Mouse (Mus musculus): Measurements from ENCODE around the gene Tent4a. TPM values are rescaled to one million over a fixed set of nuclear protein-coding genes. Genes with fewer than 3 reads are reported as not detected.
A peak's percentile ranks its signal among the peaks of the same experiment; 100 is the strongest.
"Not testable (repeated sequence)": the region's sequence is repeated elsewhere in the genome, so short reads cannot be mapped to it uniquely, and the experiment has no call there.

Gene Tent4a
- total RNA-seq (2021) = 10 to 100 TPM; 23.2 to 25.3 TPM
- long read RNA-seq, experiment 1, full-length matches to known transcripts = 7 of 22 reads
- long read RNA-seq, experiment 1, partial matches to known transcripts = 4 of 22 reads
- long read RNA-seq, experiment 1, other reads (novel, unspliced or antisense) = 11 of 22 reads
- long read RNA-seq, experiment 2, full-length matches to known transcripts = 3 of 6 reads
- long read RNA-seq, experiment 2, partial matches to known transcripts = 0 of 6 reads
- long read RNA-seq, experiment 2, other reads (novel, unspliced or antisense) = 3 of 6 reads

DNA sequence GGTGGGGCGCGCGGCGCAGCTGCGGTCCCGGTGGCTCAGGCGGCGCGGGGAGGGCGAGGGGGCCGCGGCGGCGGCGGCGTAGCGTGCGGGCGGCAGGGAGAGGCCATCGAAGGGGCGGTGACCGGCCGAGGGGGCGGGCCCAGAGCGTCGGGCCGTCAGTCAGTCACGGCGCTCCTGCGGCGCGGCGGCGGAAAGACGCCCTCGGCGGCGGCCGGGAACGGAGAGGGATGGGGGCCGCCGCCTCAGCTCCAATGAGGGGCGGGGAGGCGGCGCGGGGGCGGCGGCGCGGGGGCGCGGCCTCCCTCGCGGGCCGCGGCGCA, at the start of gene Tent4a:
Gene Tent4a (minus strand): TSS at position 284 of the 320 bp plus-strand sequence.
- DNase-seq = no peak

DNA sequence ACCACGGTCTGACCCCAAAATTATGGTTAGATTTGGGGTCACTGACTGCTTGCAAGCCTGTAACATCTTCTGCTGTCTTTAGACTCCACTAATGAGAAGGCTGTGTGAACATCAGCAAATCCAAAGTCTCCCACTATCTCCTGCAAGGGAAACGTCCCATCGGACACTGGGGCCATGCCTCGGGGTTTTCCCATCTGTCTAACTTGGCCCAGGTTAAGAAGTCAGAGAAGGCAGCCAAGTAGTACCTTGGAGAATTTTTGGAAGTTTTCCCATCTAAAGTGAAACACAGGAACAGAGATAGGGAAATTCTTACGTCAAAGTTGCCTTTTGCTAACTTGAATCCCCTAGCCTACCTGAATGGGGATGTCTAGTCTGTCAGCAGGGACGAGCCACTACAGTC, 49.2 kb upstream of the Tent4a start:
- DNase-seq = no peak

DNA sequence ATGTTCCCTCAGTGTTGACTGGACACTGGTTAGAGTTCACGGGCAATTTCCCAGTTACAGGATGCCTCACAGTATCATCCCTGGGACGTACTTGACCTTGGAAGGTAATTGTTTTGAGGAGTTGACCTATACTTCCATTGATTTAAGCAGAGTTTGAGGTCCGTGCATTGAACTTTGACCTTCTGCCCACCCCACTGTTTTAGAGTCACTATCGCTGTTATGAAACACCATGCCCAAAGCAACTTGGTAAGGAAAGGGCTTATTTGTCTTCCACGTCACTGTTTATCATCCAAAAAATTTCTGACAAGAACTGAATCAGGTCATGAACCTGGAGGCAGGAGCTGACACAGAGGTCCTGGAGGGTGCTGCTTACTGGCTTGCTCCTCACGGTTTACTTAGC, 48.0 kb upstream of the Tent4a start:
- no peak for DNase-seq

GRCm38 (mm10) chr13:69577181-69577834, 42.9 kb upstream of the Tent4a start:
- peak in 1 of 2 experiments; percentile 15 for DNase-seq

- no peak for DNase-seq
These were observed 42.3 kb upstream of the Tent4a start for GRCm38 (mm10) chr13:69576676-69577075.

GRCm38 (mm10) chr13:69572594-69572993, 38.2 kb upstream of the Tent4a start:
- DNase-seq = no peak

- DNase-seq = no peak
These were observed 34.8 kb upstream of the Tent4a start for GRCm38 (mm10) chr13:69569201-69569600.

- DNase-seq = not testable (repeated sequence)
These were observed 31.0 kb upstream of the Tent4a start for GRCm38 (mm10) chr13:69565401-69565800.

- DNase-seq = no peak
These were observed 30.2 kb upstream of the Tent4a start for GRCm38 (mm10) chr13:69564573-69564972.

- no peak for DNase-seq
These were observed 29.5 kb upstream of the Tent4a start for GRCm38 (mm10) chr13:69563905-69564304.

DNA sequence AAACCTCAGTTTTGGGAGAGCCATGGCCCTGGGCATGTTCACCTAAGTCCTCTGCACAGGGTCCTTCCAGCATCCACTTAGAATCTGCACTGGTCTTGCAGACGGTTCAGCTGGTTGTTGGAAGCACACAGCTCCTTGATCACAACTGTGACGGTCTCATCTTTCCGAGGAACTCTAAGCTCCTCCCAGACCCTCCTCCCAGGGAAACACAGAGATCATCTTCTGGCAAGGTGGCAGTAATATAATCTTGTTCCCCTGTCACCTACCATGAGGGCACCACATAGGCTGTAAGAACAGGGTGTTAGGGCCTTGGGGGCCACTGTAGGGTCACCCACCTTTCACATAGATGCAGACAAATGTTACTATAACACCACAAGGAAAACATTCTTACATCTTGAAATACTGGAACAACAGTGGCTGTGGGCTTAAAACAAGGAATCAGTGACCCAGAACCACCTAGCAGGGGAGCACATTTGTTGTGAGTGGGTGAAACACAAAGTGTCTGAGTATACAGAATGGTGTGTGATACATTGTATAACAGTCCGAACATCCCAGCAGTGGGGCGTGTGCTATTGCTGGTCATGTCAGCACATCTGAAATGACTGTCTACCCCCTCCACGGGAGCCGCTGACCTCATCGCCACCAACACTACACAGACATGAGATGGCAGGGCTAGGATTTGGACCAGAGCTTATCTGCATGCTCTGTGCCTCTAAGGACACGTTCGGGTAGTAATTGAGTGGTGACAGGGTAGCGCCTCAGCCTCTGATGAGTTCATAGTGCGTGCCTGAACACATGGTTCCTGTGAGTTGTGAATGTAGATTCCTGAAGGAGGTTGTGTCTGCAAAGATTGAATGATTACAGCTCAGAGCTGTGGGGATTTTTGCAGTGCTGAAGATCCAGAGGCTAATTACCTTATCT, 28.5 kb upstream of the Tent4a start:
- DNase-seq = no peak

GRCm38 (mm10) chr13:69562004-69562403, 27.6 kb upstream of the Tent4a start:
- DNase-seq = no peak

DNA sequence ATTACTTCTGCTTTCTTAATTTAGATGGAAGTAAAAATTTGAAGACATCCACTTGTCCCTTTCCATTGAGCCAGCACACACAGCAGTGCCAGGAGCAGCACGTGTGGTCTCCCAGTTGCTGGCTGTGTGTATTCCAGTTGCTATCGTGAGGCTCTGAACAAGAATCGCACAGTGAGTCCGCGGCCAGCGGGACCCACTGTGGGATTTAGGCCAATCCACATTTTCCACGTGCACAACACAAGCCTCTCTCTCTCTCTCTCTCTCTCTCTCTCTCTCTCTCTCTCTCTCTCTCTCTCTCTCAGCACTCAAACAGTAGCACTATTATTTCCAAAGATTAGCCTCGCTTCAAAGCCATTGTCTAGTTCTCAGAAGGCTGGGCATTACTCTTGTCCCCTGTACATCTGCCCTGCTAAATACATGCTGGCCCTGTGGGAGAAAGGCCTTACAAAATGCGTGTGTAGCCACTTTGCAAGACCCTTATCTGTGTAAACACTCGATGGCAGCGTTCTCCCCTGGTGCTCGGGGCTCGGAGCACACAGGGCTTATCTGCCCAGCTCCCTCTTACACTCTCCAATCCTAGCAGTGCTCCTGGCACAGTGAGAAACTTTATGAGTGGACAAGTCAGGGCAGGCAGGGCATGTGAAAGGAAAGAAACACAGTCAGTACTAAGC, 25.0 kb upstream of the Tent4a start:
- DNase-seq = no peak

DNA sequence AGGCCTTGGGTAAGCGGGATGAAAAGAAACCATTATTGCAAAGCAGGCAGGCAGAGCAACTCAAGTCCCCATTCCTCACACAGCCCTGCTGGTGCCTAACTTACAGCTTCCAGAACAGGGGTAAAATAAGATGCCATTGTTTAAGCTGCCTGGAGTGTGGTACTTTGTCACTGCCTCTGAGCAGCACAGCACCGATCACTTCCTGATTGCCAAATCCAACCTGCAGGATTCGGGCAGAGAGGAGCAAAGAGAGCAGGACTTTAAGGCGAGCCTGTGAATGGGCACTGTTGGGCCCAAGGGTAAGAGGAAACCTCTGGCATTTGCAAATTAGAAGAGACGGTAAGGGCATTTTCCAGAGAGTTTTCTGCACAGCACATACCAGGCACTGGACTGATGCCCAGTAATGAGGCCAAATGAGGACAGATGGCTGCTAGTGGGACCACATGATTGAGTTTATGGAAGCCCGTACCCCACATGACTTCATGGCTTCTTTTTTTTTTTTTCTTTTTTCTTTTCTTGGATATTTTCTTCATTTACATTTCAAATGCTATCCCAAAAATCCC, 23.8 kb upstream of the Tent4a start:
- DNase-seq = no peak

- DNase-seq = no peak
These were observed 22.3 kb upstream of the Tent4a start for GRCm38 (mm10) chr13:69556728-69557127.

- no peak for DNase-seq
These were observed 21.6 kb upstream of the Tent4a start for GRCm38 (mm10) chr13:69555957-69556482.

- DNase-seq = no peak
These were observed 20.6 kb upstream of the Tent4a start for GRCm38 (mm10) chr13:69555045-69555444.

DNA sequence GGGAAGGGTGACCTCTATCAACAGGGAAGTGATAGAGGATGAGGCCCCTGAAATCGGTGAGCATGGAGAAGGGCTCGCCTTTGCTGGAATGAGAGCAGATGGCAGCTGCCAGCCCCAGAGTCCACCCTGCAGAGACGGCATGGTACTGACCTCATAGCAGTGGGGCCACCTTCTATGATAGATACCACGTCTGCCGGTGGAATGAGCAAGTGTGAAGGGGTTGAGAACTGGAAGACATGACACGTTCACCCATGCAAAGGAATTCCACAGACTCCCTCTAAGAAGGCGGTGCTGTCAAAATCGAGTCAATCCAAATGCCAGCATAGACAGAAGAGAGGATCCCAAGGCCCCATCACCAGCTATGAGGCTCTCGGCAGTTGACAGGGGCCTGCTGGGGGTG, 19.8 kb upstream of the Tent4a start:
- DNase-seq = no peak

DNA sequence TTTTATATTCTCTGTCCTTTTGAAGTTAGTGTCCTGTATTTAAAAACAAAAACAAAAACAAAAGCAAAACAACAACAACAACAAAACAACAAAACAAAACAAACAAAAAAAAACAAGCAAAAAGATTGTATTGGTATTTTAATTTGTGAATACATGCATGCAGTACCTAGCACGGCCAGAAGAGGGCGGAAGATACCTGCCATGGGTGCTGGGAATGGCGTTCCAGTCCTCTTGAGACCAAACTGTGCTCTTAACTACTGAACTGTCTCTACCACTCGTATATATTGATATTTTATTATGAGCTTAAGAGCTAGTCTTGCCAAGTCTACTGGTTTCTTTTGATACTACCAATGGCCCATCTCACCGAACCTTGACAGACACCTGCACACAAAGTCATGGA, 18.6 kb upstream of the Tent4a start:
- DNase-seq = peak; percentile 46 to 57

DNA sequence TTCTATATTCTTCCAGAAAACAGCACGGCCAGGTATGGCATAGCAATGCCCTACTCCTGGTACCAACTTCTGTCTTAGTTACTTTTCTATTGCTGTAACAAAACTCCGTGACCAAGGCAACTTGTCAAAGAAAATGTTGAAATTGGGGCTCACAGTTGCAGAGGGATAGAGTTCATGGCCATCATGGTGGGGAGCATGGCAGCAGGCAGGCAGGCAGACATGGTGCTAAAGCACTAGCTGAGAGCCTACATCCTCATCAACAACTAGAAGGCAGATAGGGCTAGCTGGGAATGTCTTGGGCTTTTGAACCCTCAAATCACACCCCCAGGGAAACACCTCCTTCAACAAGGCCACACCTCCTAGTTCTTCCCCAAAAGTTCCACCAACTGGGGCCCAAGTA, 16.4 kb upstream of the Tent4a start:
- DNase-seq = no peak

DNA sequence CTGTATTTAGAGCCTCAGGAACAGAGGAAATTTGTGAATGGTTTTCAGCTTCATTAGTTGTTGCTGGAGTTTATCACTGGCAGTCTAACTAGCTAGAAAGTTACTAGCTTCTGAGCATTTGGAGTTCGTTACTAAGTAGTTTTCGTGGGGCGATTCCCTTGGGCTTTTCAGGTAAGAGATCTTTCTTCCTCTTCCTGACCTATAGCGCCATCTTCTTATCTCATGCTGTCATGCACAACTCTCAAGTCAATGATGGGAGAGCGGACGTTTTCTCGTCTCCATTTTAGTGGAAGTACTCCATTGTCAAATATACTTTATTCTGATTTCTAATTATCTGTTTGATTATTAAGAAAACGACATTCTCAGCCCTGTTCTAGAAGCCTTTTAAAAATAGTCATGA, 15.6 kb upstream of the Tent4a start:
- DNase-seq = no peak
